Mouse (Mus musculus) spleen, adult 2 months (tissue): ENCODE results near the gene Mov10l1. TPM values are rescaled to one million over a fixed set of nuclear protein-coding genes. Genes with fewer than 3 reads are reported as not detected.

ENCODE experiments used
- DNase-seq, 2 experiments: peaks; one replicate each; pipeline versions ENCODE4 v3.0.0 to v3.0.0-alpha.2; 2012 to 2021; ENCODE audit warnings: low spot score in 2 of 2, low read depth in 1 of 2
- H3K27ac ChIP-seq: fragments of 200-500 bp; 2 replicates; pipeline ENCODE4 v1.5.1; 2012; ENCODE audit warnings: low read length, inconsistent platforms; ENCODE audit not compliant: insufficient read depth
- H3K27me3 ChIP-seq: fragments of 200-500 bp; 2 replicates; pipeline ENCODE4 v1.6.1; 2012; ENCODE audit warnings: mild to moderate bottlenecking, moderate library complexity, low read length, inconsistent platforms; ENCODE audit not compliant: control insufficient read depth, insufficient read depth
- H3K36me3 ChIP-seq: fragments of 200-500 bp; 2 replicates; pipeline ENCODE4 v1.6.1; 2012; ENCODE audit warnings: mild to moderate bottlenecking, low read length, inconsistent platforms; ENCODE audit not compliant: control insufficient read depth, insufficient read depth
- H3K4me1 ChIP-seq: fragments of 200-500 bp; 2 replicates; pipeline ENCODE4 v1.6.1; 2011; ENCODE audit warnings: inconsistent platforms; ENCODE audit not compliant: control insufficient read depth, insufficient read depth, insufficient read length
- H3K4me3 ChIP-seq: fragments of 200-500 bp; 2 replicates; pipeline ENCODE4 v1.5.1; 2011; ENCODE audit warnings: mild to moderate bottlenecking, inconsistent platforms; ENCODE audit not compliant: insufficient read depth, insufficient read length; ENCODE audit errors: extremely low read depth
- CTCF ChIP-seq: fragments of 200-500 bp; IDR thresholded peaks from 2 replicates; pipeline ENCODE4 v1.5.1; 2011; ENCODE audit warnings: mild to moderate bottlenecking, inconsistent platforms; ENCODE audit not compliant: insufficient read depth, insufficient read length, insufficient replicate concordance; ENCODE audit errors: extremely low read depth
- POLR2A ChIP-seq: fragments of 200-500 bp; IDR thresholded peaks from 2 replicates; pipeline ENCODE4 v1.6.1; 2011; ENCODE audit warnings: low read depth, low read length, inconsistent platforms
- WGBS: fragments of 180-500 bp; shearing (Covaris S2); methylation state at CpG from one replicate; pipeline ENCODE4 v1.1.7; 2018; 5-methylcytosine and 5-hydroxymethylcytosine counted together
- polyA plus RNA-seq: library from polyadenylated mRNA; depleted of rRNA; stranded (reverse); fragments of >200 nt; gene quantifications from 2 replicates; pipeline ENCODE4 v1.2.3, GENCODE M21; 2012; rRNA removed

The Mov10l1 gene
- not detected in 2 replicates for polyA plus RNA-seq

- no peak within 1 kb of the TSS for H3K27ac ChIP-seq
- H3K4me3 ChIP-seq = no peak within 1 kb of the TSS
- H3K36me3 ChIP-seq = no peaks in the 10 kb centered on the region
- TF ChIP-seq POLR2A (no peak), CTCF (no peak)
- H3K4me1 ChIP-seq = no peaks in the 10 kb centered on the region
- DNase-seq = no peak
- 94% methylated on average over 31 of the region's 31 CpGs for WGBS
- H3K27me3 ChIP-seq = no peaks in the 10 kb centered on the region
Measured at GRCm38 (mm10) chr15:88982534-88983079, at the start of gene Mov10l1. Gene Mov10l1 (plus strand): TSS chr15:88982909.

- WGBS = 59% methylated on average over 7 of the region's 7 CpGs
- no peak for DNase-seq
- no peaks in the 10 kb centered on the region for H3K36me3 ChIP-seq
- H3K4me1 ChIP-seq = no peaks in the 10 kb centered on the region
- TF ChIP-seq CTCF (no peak), POLR2A (no peak)
- no peak overlapping the region for H3K27ac ChIP-seq
- H3K27me3 ChIP-seq = no peaks in the 10 kb centered on the region
- H3K4me3 ChIP-seq = no peak overlapping the region
Measured at GRCm38 (mm10) chr15:88934141-88934540, 48.6 kb upstream of the Mov10l1 start.

GRCm38 (mm10) chr15:88936619-88937290 is 46.0 kb upstream of the Mov10l1 start:
- Histone ChIP-seq H3K36me3 (no peaks in the 10 kb centered on the region), H3K4me3 (no peak overlapping the region), H3K27me3 (no peaks in the 10 kb centered on the region), H3K27ac (no peak overlapping the region), H3K4me1 (no peaks in the 10 kb centered on the region)
- no peak for DNase-seq
- TF ChIP-seq POLR2A (no peak), CTCF (no peak)
- WGBS = 38% methylated on average over 6 of the region's 6 CpGs

GRCm38 (mm10) chr15:88937291-88937650 is 45.4 kb upstream of the Mov10l1 start:
- Histone ChIP-seq H3K4me1 (no peaks in the 10 kb centered on the region), H3K27ac (no peak overlapping the region), H3K27me3 (no peaks in the 10 kb centered on the region), H3K4me3 (no peak overlapping the region), H3K36me3 (no peaks in the 10 kb centered on the region)
- 79% methylated on average over 2 of the region's 2 CpGs for WGBS
- DNase-seq = no peak
- no peak for TF ChIP-seq CTCF
- no peak for TF ChIP-seq POLR2A

GRCm38 (mm10) chr15:88942783-88943182 is 39.9 kb upstream of the Mov10l1 start:
- TF ChIP-seq CTCF = no peak
- TF ChIP-seq POLR2A = no peak
- Histone ChIP-seq H3K4me1 (no peaks in the 10 kb centered on the region), H3K36me3 (no peaks in the 10 kb centered on the region), H3K27ac (no peak overlapping the region), H3K27me3 (no peaks in the 10 kb centered on the region), H3K4me3 (no peak overlapping the region)
- no peak for DNase-seq
- WGBS = 76% methylated on average over 5 of the region's 5 CpGs

- Histone ChIP-seq H3K4me3 (no peak overlapping the region), H3K4me1 (no peaks in the 10 kb centered on the region), H3K27me3 (no peaks in the 10 kb centered on the region), H3K36me3 (no peaks in the 10 kb centered on the region), H3K27ac (no peak overlapping the region)
- WGBS = 73% methylated on average over 5 of the region's 5 CpGs
- DNase-seq = no peak
- TF ChIP-seq POLR2A = no peak
- TF ChIP-seq CTCF = no peak
Measured at GRCm38 (mm10) chr15:88943896-88944551, 38.7 kb upstream of the Mov10l1 start.

- 57% methylated on average over 6 of the region's 6 CpGs for WGBS
- H3K27ac ChIP-seq = no peak overlapping the region
- no peaks in the 10 kb centered on the region for H3K4me1 ChIP-seq
- TF ChIP-seq POLR2A = no peak
- TF ChIP-seq CTCF = no peak
- H3K27me3 ChIP-seq = no peaks in the 10 kb centered on the region
- no peaks in the 10 kb centered on the region for H3K36me3 ChIP-seq
- no peak overlapping the region for H3K4me3 ChIP-seq
- no peak for DNase-seq
Measured at GRCm38 (mm10) chr15:88946851-88947250, 35.9 kb upstream of the Mov10l1 start.
